Mouse (Mus musculus) lung, adult 2 months (tissue): ENCODE results near the gene Perm1.

Source experiments
- CTCF ChIP-seq: fragments of 200-500 bp; IDR thresholded peaks from 2 replicates; pipeline ENCODE4 v1.5.1; 2011; ENCODE audit warnings: mild to moderate bottlenecking, low read length, control low read depth; ENCODE audit not compliant: insufficient read depth
- POLR2A ChIP-seq: fragments of 200-500 bp; IDR thresholded peaks from 2 replicates; pipeline ENCODE4 v1.6.1; 2011; ENCODE audit warnings: low read depth, mild to moderate bottlenecking, control low read depth, low read length, borderline replicate concordance; ENCODE audit errors: extremely low read depth

DNA sequence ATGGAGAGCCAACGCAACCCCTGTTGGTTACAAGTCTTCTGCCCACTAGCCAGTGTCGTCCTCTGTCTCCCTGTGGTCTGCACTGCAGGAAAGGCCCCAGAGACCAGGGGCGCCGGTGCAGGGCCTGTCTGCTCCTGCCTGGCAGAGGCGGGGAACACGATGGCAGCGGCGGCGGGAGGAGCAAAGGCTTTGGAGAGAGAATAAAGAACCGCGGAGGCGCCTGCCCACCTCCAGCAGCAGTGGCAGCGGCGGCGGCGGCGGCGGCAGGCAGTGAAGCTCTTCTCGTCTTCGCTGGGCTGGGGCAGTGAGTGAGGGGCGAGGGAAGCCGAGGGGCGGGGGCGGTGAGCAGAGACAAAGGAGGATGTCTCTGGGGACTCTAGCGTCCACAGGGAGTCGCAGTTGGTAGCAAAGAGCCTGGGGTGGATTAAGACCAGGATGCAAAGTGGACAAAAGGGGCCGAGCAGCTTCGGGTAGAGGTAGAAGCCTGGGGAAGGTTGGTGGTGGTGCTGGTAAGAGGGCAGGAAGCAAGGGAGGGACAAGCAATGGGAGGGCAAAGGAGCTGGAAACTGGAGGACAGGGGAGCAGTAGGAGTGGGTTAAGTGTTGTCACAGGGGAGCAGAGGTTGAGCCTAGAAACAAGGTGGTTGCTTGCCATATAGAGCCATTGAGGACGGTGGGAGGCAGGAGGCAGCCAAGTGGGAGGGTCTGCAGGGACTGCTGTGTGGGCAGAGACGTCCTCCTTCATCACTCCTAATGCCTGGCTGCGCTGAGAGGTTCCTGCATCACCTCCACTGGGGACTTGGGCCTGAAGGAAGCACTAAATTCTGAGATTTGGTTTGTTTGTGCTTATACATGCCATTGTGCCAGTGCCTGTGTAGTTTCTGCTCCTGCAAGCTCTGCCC, 29.5 kb upstream of the Perm1 start:
- TF ChIP-seq CTCF (no peak), POLR2A (no peak)
